Mouse (Mus musculus): ENCODE measurements at regions not wholly inside any gene's neighbourhood (a gene's known extent, or its start where the extent isn't known, plus 50 kb on each side); places are given as distances from the start of the nearest gene placed in this dataset.

DNA sequence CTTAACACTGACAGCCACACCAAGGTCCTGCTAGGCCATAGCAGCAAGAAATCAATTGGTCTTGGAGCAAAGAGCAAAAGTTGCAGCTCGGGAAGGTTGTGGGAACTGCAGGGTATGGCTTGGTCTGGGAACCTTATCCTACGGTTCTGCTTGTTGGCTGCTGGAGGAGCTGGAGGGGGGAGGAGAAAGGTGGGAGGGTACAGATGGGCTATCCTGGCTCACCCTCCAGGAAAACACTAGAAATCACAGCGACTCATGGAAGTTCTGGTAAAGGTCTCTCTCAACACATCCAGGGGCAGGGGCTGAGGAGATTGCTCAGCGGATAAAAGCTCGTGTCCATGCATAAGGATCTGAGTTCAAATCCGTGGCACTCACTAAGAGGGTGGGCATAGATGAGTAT is 69.4 kb downstream of the Uncx start:
- Histone ChIP-seq H3K4me2 (ENCODE audit: low read depth) (no peak overlapping the region), H3K9me3 (ENCODE audit: control insufficient read depth, low read length) (no peaks in the 10 kb centered on the region), H3K4me3 (ENCODE audit: low read depth, low read length) (no peak overlapping the region), H3K27ac (ENCODE audit: low read depth, low read length) (no peak overlapping the region), H3K4me1 (ENCODE audit: control insufficient read depth, insufficient read depth, low read length) (peaks cover 10% of the 10 kb centered on the region), H3K27me3 (ENCODE audit: control insufficient read depth, insufficient read depth, low read length) (peaks cover 3% of the 10 kb centered on the region), H3K36me3 (ENCODE audit: control insufficient read depth, insufficient read depth, low read length) (no peaks in the 10 kb centered on the region), H3K9ac (ENCODE audit: low read length) (no peak overlapping the region)
- DNase-seq (ENCODE audit: low spot score) = no peak
- WGBS = 70% methylated on average over 6 of the region's 6 CpGs
- ATAC-seq (ENCODE audit: insufficient read depth, low FRiP score, low TSS enrichment) = no peak

GRCm38 (mm10) chr5:139613601-139614000 is 70.3 kb downstream of the Uncx start:
- no peaks in the 10 kb centered on the region for H3K9me3 ChIP-seq (ENCODE audit: control insufficient read depth, low read length)
- no peak overlapping the region; the same call in 1 of the 2 replicates for H3K9ac ChIP-seq (ENCODE audit: low read length)
- no peak overlapping the region for H3K4me3 ChIP-seq (ENCODE audit: low read depth, low read length)
- peaks cover 6% of the 10 kb centered on the region for H3K27me3 ChIP-seq (ENCODE audit: control insufficient read depth, insufficient read depth, low read length)
- DNase-seq (ENCODE audit: low spot score) (no peak), ATAC-seq (ENCODE audit: insufficient read depth, low FRiP score, low TSS enrichment) (no peak)
- WGBS = 74% methylated on average over 5 of the region's 5 CpGs
- H3K36me3 ChIP-seq (ENCODE audit: control insufficient read depth, insufficient read depth, low read length) = no peaks in the 10 kb centered on the region
- peaks cover 10% of the 10 kb centered on the region for H3K4me1 ChIP-seq (ENCODE audit: control insufficient read depth, insufficient read depth, low read length)
- H3K4me2 ChIP-seq (ENCODE audit: low read depth) = no peak overlapping the region
- no peak overlapping the region for H3K27ac ChIP-seq (ENCODE audit: low read depth, low read length)

DNA sequence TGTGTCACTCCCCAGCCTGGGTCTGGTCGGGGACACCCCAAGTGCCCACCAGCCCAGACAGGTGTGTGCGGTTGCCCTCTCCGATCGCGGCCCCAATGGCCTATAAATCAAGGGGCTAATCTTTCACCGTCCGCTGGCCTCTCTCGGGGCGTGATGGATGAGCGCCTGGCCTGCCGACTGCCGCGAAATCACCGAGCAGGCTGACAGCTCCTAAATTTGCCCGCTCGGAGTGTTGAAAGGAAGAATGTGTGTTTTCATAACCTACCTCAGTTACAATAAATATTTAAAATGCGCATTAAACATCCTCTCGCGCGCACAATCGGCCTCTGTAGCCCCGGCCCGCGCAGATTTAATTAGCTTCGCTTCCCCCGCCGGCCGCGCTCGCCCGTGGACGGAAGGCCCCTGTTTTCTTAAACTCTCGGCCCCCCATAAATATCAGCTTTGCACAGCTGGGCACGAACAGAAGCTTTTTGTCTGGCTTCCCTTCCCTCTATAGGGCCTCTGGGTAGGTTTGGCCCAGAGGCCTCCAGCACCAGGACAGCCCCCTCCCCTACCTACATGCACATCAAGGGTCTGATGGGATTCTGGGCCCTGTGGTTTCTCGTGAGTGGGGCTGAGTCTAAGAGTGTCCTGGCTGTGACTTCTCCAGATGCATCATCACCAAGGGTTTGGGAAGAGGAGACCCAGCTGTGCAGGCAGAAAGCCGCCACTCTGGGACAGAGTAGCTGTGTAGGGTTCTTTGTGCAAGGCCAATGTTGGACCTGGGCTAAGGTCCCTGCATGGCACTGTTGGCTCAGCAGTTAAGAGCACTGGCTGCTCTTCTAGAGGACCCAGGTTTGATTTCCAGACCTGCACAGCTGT is 76.2 kb downstream of the Uncx start:
- 3% methylated on average over 36 of the region's 36 CpGs for WGBS
- no peak overlapping the region for H3K4me3 ChIP-seq (ENCODE audit: low read depth, low read length)
- peaks cover 8% of the 10 kb centered on the region; the same call in 1 of the 2 replicates for H3K27me3 ChIP-seq (ENCODE audit: control insufficient read depth, insufficient read depth, low read length)
- peaks cover 19% of the 10 kb centered on the region for H3K4me1 ChIP-seq (ENCODE audit: control insufficient read depth, insufficient read depth, low read length)
- H3K9ac ChIP-seq (ENCODE audit: low read length) = peak overlapping the region; percentile 7; the same call in 1 of the 2 replicates
- no peaks in the 10 kb centered on the region for H3K36me3 ChIP-seq (ENCODE audit: control insufficient read depth, insufficient read depth, low read length)
- peak overlapping the region; percentile 30 for H3K4me2 ChIP-seq (ENCODE audit: low read depth)
- peak overlapping the region; percentile 84 for H3K27ac ChIP-seq (ENCODE audit: low read depth, low read length)
- ATAC-seq (ENCODE audit: insufficient read depth, low FRiP score, low TSS enrichment) (peak; percentile 70), DNase-seq (ENCODE audit: low spot score) (peak; percentile 73)
- no peaks in the 10 kb centered on the region for H3K9me3 ChIP-seq (ENCODE audit: control insufficient read depth, low read length)

DNA sequence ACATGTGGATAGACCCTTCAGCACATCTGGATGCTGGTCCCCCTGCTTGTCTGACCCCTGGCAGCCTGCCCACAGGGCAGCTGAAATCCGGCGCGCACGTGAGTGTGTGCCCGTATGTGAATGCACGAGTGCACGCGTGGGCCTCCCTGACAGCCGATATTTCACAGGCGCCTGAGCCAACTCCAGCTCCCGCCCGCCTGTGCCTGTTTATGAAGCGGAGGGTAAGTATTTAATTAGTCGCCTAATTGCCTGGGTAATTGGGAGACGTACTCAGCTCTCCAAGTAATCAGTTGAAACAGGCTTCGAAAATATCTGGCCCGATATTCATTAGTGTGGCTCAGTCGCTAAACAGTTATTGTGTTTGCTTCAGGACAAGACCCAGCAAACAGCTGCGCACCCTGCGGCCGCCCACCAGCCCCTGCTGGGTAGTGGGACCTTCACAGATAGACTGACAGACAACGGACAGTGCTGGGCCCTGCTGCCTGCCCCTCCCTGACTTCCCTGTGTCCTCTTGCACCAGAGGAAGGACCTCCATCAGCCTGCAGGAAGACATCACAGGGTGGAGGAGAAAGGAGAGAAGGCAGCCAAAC is 82.7 kb downstream of the Uncx start:
- no peaks in the 10 kb centered on the region for H3K4me1 ChIP-seq (ENCODE audit: control insufficient read depth, insufficient read depth, low read length)
- no peak overlapping the region for H3K27ac ChIP-seq (ENCODE audit: low read depth, low read length)
- no peak overlapping the region for H3K4me2 ChIP-seq (ENCODE audit: low read depth)
- no peak for DNase-seq (ENCODE audit: low spot score)
- H3K9ac ChIP-seq (ENCODE audit: low read length) = no peak overlapping the region
- H3K36me3 ChIP-seq (ENCODE audit: control insufficient read depth, insufficient read depth, low read length) = no peaks in the 10 kb centered on the region
- 0 out of 2 replicates have a peak, but pooled peaks cover 2% of the 10 kb centered on the region for H3K27me3 ChIP-seq (ENCODE audit: control insufficient read depth, insufficient read depth, low read length)
- WGBS = 73% methylated on average over 22 of the region's 22 CpGs
- 0 out of 2 replicates have a peak, but pooled peaks cover 3% of the 10 kb centered on the region for H3K9me3 ChIP-seq (ENCODE audit: control insufficient read depth, low read length)
- H3K4me3 ChIP-seq (ENCODE audit: low read depth, low read length) = no peak overlapping the region
- no peak for ATAC-seq (ENCODE audit: insufficient read depth, low FRiP score, low TSS enrichment)

GRCm38 (mm10) chr5:139627552-139627951 is 84.3 kb downstream of the Uncx start:
- WGBS = 100% methylated on average over 1 of the region's 1 CpGs
- no peak for ATAC-seq (ENCODE audit: insufficient read depth, low FRiP score, low TSS enrichment)
- H3K9ac ChIP-seq (ENCODE audit: low read length) = no peak overlapping the region
- no peak overlapping the region for H3K4me3 ChIP-seq (ENCODE audit: low read depth, low read length)
- H3K9me3 ChIP-seq (ENCODE audit: control insufficient read depth, low read length) = 0 out of 2 replicates have a peak, but pooled peaks cover 3% of the 10 kb centered on the region
- DNase-seq (ENCODE audit: low spot score) = no peak
- H3K4me1 ChIP-seq (ENCODE audit: control insufficient read depth, insufficient read depth, low read length) = no peaks in the 10 kb centered on the region
- no peak overlapping the region for H3K27ac ChIP-seq (ENCODE audit: low read depth, low read length)
- H3K27me3 ChIP-seq (ENCODE audit: control insufficient read depth, insufficient read depth, low read length) = 0 out of 2 replicates have a peak, but pooled peaks cover 2% of the 10 kb centered on the region
- H3K4me2 ChIP-seq (ENCODE audit: low read depth) = no peak overlapping the region
- no peaks in the 10 kb centered on the region for H3K36me3 ChIP-seq (ENCODE audit: control insufficient read depth, insufficient read depth, low read length)

GRCm38 (mm10) chr5:139637028-139637427 is 93.7 kb downstream of the Uncx start:
- Histone ChIP-seq H3K9ac (ENCODE audit: low read length) (no peak overlapping the region), H3K27ac (ENCODE audit: low read depth, low read length) (no peak overlapping the region), H3K36me3 (ENCODE audit: control insufficient read depth, insufficient read depth, low read length) (no peaks in the 10 kb centered on the region), H3K4me2 (ENCODE audit: low read depth) (no peak overlapping the region), H3K27me3 (ENCODE audit: control insufficient read depth, insufficient read depth, low read length) (no peaks in the 10 kb centered on the region), H3K4me3 (ENCODE audit: low read depth, low read length) (no peak overlapping the region), H3K9me3 (ENCODE audit: control insufficient read depth, low read length) (no peaks in the 10 kb centered on the region), H3K4me1 (ENCODE audit: control insufficient read depth, insufficient read depth, low read length) (peaks cover 3% of the 10 kb centered on the region; the same call in 1 of the 2 replicates)
- DNase-seq (ENCODE audit: low spot score) (no peak), ATAC-seq (ENCODE audit: insufficient read depth, low FRiP score, low TSS enrichment) (no peak)
- 96% methylated on average over 2 of the region's 2 CpGs for WGBS

DNA sequence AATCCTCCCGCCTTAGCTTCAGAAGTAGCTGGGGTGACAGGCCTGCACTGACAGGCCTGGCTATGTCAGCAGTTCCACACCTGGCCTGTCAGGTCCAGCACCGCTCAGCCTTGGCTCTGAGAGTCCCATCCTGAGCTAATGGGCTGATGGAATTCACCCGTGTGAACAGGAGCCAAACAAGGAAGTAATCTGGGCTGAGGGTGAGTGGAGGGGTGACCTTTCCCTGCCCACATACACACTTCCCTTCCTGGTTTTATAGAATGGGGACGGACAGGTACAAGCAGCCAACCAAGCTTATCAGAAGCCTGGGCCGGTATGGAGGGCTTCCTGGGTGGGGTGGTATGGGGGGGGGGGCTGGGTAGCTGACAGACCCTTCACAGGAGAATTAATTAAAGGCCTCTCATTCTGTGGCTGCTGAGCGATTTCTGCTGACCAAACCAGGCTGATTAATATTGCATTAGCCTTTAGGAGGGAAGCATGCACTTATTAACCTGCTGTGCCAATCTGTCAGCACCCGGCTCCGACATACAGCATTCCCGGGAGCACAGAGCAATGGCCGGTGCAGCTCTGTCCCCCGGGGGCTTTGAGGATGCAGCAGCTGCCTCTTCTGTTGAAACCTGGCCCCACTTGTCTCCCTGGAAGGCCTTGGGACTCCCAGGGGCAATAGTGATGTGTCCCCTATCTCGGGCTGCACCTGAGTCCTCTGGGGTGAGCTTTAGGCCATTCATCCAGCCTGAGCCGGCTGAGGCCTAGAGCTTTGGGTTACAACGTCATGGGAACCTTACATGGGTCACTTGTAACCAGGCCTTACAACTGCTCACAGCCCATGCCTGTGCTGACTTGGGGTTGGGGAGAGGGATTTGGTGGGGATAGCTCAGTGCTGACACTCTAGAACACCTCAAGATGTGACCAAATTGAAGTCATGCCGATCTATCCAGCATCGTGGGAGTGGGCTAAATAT is 95.2 kb downstream of the Micall2 start:
- Histone ChIP-seq H3K27me3 (ENCODE audit: control insufficient read depth, insufficient read depth, low read length) (no peaks in the 10 kb centered on the region), H3K4me3 (ENCODE audit: low read depth, low read length) (no peak overlapping the region), H3K27ac (ENCODE audit: low read depth, low read length) (peak overlapping the region; percentile 49; the same call in 1 of the 2 replicates), H3K9ac (ENCODE audit: low read length) (no peak overlapping the region), H3K4me1 (ENCODE audit: control insufficient read depth, insufficient read depth, low read length) (peaks cover 3% of the 10 kb centered on the region; the same call in 1 of the 2 replicates), H3K9me3 (ENCODE audit: control insufficient read depth, low read length) (no peaks in the 10 kb centered on the region), H3K36me3 (ENCODE audit: control insufficient read depth, insufficient read depth, low read length) (no peaks in the 10 kb centered on the region), H3K4me2 (ENCODE audit: low read depth) (no peak overlapping the region)
- ATAC-seq (ENCODE audit: insufficient read depth, low FRiP score, low TSS enrichment) (no peak), DNase-seq (ENCODE audit: low spot score) (peak; percentile 49)
- 62% methylated on average over 16 of the region's 16 CpGs for WGBS

DNA sequence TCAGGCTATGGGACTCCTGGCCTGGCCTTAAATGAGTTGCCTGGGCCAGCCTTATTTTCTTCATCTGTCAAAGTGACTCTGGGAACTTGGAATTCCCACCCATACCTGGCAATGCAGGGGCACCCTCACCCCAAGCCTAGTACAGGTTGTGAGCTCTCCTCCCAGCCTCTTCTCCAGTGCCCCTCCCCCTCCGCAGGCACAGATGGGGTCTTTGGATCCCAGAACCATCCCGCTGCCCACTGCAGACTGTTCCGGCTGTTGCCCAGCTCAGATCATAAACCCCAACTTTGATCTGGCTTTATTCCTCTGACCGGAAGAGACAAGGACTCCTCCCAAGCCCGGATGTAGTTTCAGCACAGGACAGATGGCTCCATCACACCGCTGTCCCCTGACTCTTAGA is 91.3 kb downstream of the Micall2 start:
- no peak overlapping the region for H3K4me3 ChIP-seq (ENCODE audit: low read depth, low read length)
- no peak overlapping the region for H3K4me2 ChIP-seq (ENCODE audit: low read depth)
- DNase-seq (ENCODE audit: low spot score) = no peak
- H3K36me3 ChIP-seq (ENCODE audit: control insufficient read depth, insufficient read depth, low read length) = no peaks in the 10 kb centered on the region
- H3K9me3 ChIP-seq (ENCODE audit: control insufficient read depth, low read length) = no peaks in the 10 kb centered on the region
- 69% methylated on average over 6 of the region's 6 CpGs for WGBS
- H3K27ac ChIP-seq (ENCODE audit: low read depth, low read length) = no peak overlapping the region
- no peak for ATAC-seq (ENCODE audit: insufficient read depth, low FRiP score, low TSS enrichment)
- no peak overlapping the region for H3K9ac ChIP-seq (ENCODE audit: low read length)
- H3K4me1 ChIP-seq (ENCODE audit: control insufficient read depth, insufficient read depth, low read length) = peaks cover 3% of the 10 kb centered on the region; the same call in 1 of the 2 replicates
- no peaks in the 10 kb centered on the region for H3K27me3 ChIP-seq (ENCODE audit: control insufficient read depth, insufficient read depth, low read length)
